Mouse (Mus musculus) heart, postnatal 36 days (tissue): ENCODE results near the gene Mak. TPM values are rescaled to one million over a fixed set of nuclear protein-coding genes. Genes with fewer than 3 reads are reported as not detected.

ENCODE experiments used
- DNase-seq, 2 experiments: peaks; one replicate each; pipeline ENCODE4 v3.0.0; 2021 to 2022
- intact Hi-C: fragments of 180-260 bp; cut with DNase I; formaldehyde crosslinking; loops from one replicate; pipeline ENCODE4 v1.15.1; 2025
- total RNA-seq, 2 experiments: library from RNA; stranded (reverse); gene quantifications; 2 replicates each; pipeline ENCODE4 v1.2.3; 2021

Gene Mak
- not detected for total RNA-seq

GRCm38 (mm10) chr13:41079421-41079780 lies at the start of gene Mak:
Mak (minus strand) TSS chr13:41079706.
- intact Hi-C loops, result no loop called here
- peak; percentile 13 to 14 for DNase-seq

GRCm38 (mm10) chr13:41129061-41129460 lies 49.6 kb upstream of the Mak start:
- no peak for DNase-seq
- intact Hi-C loops, result no loop called here

DNA sequence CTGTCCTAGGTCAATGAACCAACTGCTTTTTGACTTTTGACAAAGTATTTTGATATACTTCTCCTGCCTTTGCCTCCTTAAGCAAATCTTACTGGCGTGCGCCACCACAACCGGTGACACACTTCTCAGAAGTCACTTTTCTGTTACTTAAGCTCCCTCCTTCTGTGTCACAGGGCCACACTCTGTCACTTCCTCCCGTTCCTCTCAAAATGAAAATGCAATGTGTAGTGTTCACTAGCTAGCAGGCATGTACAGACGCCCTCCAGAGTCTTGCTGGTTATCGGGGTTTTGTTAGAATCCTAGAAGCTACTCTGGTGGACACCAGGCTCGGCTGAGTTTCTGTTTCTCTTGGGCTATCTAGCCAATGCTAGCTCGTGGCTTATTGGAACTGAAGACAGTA lies 48.8 kb upstream of the Mak start:
- no peak for DNase-seq
- intact Hi-C loops, result no loop called here

GRCm38 (mm10) chr13:41123666-41124225 lies 44.2 kb upstream of the Mak start:
- intact Hi-C loops, result no loop called here
- no peak for DNase-seq

DNA sequence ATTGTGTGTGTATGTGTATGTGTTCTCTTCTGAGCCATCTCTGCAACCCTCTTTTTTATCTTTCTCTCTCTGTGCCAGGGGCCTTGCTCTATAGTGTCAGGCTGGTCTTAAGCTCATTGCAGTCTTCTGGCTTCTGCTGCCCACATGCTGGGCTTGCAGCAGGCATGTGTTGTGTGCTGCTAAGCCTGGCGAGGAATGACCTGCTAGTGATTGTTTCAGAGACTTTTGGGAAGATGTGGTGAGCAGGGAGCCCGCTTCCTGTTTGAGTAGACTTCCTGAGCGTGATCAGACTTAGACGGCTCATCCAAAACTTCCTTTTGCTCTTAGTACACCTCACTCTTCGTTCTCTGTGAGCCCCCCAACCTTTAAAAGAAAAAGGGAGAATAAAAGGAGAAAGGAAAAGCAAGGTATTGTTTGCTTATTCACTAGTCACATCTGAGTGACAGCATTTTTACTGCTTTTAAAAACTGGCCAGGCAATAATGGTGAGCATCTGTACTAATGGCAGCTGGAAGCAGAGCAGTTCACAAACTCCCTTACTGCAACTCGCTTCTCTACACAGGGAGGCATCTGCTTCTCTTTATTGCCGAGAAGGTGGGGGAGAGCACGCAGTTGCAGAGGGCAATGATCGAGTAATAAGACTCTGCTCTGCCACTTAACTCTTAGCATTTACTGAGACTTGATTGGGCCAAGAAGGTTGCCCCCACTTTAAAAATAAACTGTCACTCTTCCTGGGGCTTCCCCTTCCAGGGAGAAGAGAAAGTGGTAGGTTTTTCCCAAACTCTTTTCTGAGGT lies 39.8 kb upstream of the Mak start:
- intact Hi-C loops, result no loop called here
- no peak for DNase-seq

GRCm38 (mm10) chr13:41113940-41114339 lies 34.4 kb upstream of the Mak start, which contains the start of gene Sycp2l:
Sycp2l (plus strand) TSS chr13:41114307.
- intact Hi-C loops, result no loop called here
- DNase-seq, result no peak

- DNase-seq, result no peak
- intact Hi-C loops, result no loop called here
Measured at GRCm38 (mm10) chr13:41110935-41111334, 31.4 kb upstream of the Mak start, which contains the start of gene Gcm2. Gcm2 (minus strand) TSS chr13:41111035.

DNA sequence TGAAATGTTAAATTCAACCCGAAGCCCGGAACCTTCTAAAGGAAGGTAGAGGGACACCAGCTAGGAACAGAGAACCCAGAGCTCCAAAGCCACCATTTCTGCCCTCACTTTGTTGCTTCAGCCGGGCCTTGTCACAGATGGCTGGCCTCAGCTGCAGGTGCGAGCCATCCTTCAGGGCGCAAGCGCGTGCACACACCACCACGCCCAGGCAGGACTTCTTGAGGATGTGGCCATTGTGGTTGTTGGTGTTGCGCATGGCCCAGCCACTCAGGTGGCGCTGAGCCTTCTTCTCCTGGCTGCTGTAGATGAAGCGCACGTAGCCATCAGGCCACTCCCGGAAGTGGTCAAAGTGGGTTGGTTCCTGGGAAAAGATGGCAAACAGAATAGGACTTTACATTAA lies 26.0 kb upstream of the Mak start:
- intact Hi-C loops, result no loop called here
- no peak for DNase-seq

DNA sequence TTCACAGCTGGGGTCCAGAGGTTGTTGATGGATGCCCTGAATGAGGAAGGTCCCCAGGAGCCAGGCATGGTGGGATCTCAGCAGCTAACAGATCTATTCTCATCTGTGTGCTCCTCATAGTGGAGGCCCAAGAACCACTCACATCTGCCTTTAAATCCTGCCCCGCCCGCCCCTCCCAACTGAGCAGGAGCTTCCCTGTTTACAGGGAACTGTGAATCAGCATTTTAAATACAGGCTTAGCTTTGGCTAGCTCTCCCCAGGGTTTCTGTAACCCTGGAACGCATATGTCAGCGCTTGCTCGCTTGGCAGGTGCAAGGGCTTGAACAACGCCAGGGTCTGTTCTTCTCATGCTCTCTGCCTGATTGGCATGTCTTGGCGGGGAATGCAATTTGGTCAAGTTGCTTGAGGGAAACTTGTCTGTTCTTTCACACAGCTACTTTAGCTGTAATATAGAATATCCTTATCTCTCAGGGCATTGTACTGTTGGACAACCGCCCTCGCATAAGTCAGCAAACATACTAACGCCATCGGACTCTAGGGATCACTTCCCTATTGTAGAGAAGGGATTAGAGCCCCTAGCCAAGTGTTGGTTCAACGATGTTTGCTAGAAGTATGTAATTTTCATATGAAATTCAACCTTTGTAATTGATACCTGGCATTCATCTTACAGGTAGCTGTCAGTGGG lies 24.5 kb upstream of the Mak start:
- no peak for DNase-seq
- intact Hi-C loops, result no loop called here

- no peak for DNase-seq
- intact Hi-C loops, result no loop called here
Measured at GRCm38 (mm10) chr13:41100031-41100430, 20.5 kb upstream of the Mak start.

- no peak for DNase-seq
- intact Hi-C loops, result no loop called here
Measured at GRCm38 (mm10) chr13:41098325-41098724, 18.8 kb upstream of the Mak start.

- intact Hi-C loops, result no loop called here
- DNase-seq, result peak; percentile 18 to 29
Measured at GRCm38 (mm10) chr13:41097324-41098058, 18.0 kb upstream of the Mak start.

GRCm38 (mm10) chr13:41094160-41094559 lies 14.7 kb upstream of the Mak start:
- no peak for DNase-seq
- intact Hi-C loops, result no loop called here

DNA sequence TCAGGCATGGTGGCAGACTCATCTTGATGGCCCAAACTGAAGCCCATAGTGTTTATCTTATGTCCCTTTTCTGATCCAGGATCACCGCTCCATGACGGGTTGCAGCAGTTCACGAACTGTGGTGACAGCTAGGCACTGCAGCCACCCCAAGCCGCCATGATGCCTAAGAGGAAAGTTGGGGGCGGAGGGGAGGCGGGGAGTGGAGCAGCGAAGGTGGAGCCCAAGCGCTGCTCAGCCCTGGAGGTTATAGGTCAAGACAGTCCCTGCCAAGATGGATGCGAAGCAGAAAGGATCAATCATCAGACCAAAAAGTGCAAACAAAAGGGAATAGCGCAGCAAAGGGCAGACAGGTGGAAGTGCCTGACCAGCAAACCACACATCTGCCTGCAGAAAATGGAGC lies 11.8 kb upstream of the Mak start:
- intact Hi-C loops, result no loop called here
- DNase-seq, result no peak

GRCm38 (mm10) chr13:41088746-41089145 lies 9.2 kb upstream of the Mak start:
- no peak for DNase-seq
- intact Hi-C loops, result no loop called here

- intact Hi-C loops, result loop anchor here (2.0 kb wide), 1 partner anchor 154 kb away; no protein-coding TSS in a partner anchor
- DNase-seq, result no peak
Measured at GRCm38 (mm10) chr13:41085140-41085539, 5.6 kb upstream of the Mak start.

DNA sequence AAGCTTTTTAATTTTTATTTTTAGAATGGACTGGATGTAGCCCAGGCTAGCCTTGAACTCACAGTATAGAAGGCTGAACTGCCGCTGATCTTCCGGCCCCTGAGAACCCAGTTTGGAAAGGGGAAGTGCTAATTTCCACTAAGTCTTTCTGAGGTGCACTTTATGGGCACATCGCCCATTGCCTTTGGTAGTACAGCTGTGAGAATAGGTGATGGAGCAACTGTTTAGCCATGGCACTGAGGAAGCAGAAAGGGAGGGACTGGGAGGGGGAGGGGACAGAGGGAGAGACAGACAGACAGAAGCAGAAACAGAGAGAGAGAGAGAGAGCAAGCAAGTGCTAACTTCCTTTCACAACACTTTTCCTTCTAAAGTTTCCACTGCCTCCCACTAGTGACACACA lies 5.0 kb upstream of the Mak start:
- DNase-seq, result no peak
- intact Hi-C loops, result loop anchor here (2.0 kb wide), 1 partner anchor 154 kb away; no protein-coding TSS in a partner anchor

DNA sequence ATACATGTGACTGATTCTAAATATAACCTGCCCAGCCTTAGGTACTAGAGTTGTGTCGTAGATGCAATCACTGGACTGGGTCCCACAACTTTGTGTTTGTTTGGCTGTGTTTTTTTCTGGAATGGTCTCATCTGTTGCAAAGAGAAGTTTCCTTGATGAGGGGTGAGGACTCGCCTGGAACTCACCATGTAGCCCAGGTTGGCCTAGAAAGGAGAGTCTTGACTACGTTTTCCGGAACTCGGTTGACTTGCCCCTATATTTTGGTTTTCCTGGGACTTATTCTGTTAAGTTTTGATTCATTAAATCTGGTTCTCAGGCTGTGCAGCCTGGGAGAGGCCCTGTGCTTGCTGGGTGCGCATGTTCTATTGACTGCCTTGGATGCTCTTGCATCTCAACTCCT lies 1.2 kb upstream of the Mak start:
- DNase-seq, result no peak
- intact Hi-C loops, result no loop called here

DNA sequence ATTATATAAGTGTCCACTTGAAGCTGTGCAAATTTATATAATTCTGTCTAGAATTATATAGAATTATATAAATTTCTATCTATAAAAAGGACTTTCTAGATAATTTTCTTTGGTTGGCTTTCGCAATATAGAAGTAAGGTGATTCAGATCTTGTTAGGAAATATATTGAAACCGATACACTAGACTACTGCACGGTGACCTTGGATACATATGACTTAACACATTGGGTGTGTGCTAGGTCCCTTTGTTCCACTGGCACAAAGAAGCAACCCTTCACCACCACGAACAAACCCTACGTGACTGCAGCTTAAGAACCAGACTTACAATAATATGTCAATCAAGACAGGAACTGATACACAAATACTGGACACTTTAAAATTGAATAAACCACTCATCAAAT lies 353 bp upstream of the Mak start:
- intact Hi-C loops, result no loop called here
- no peak for DNase-seq

DNA sequence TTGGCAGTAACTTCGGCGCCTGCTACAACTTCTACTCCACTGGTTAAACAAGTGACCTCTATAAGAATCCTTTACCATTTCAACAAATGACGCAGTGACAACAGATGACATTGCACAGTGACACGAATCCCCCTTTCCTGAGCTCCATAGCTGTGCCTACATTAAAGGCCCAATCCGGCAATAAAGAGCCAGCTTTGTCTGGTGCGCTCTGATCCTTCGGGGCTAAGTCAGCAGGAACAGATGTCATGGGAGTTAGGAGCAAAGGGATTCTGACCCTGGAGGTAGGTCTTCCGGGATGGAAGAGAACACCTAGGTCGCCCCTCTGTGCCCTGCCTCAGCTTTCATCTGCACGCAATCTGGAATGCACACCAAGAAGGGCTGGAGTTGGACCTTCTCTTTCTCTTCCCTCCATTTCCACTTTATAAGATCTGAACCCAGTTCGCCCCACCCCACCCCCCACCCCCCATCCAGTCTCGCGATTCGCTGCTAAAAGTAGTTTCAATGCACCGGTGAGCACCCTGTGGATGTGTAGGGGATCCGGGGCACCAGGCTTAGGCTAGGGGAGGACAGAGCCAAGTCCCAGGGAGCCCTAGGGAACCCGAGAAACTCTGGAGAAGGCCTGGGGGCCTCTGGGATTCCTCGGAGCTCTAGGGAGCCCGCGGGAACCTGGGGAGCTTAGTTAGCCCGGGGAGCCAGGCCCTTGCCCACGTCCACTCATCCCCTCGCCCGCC lies 651 bp downstream of the Mak start:
- intact Hi-C loops, result no loop called here

More for the DNA sequence above, 651 bp downstream of the Mak start:
- no peak for DNase-seq
